Mouse (Mus musculus): ENCODE results near the gene Higd1a. TPM values are rescaled to one million over a fixed set of nuclear protein-coding genes. Genes with fewer than 3 reads are reported as not detected.
A peak's percentile ranks its signal among the peaks of the same experiment; 100 is the strongest.

Gene Higd1a
- total and polyA plus RNA-seq, 2 experiments from 2014 or later: 30.6 to 179 TPM

GRCm38 (mm10) chr9:121889927-121890440, 31.8 kb upstream of the Higd1a start:
- Histone ChIP-seq H3K4me2 (ENCODE audit: low read depth, low read length, poor library complexity, severe bottlenecking) (no peak overlapping the region), H3K9me3 (ENCODE audit: low read length) (no peaks in the 10 kb centered on the region), H3K36me3 (ENCODE audit: insufficient read depth, low read length) (no peaks in the 10 kb centered on the region), H3K4me1 (ENCODE audit: insufficient read depth, low read length) (no peaks in the 10 kb centered on the region), H3K27ac (ENCODE audit: low read depth, low read length) (no peak overlapping the region), H3K4me3 (ENCODE audit: low read depth, low read length) (no peak overlapping the region), H3K9ac (replicated peaks; ENCODE audit: low read length, poor library complexity, severe bottlenecking) (no peak overlapping the region), H3K27me3 (ENCODE audit: insufficient read depth, low read length) (no peaks in the 10 kb centered on the region)
- WGBS: 77% methylated on average over 4 of the region's 4 CpGs
- DNase-seq (ENCODE audit: low spot score) (no peak), ATAC-seq (ENCODE audit: low FRiP score) (no peak)
- TF ChIP-seq CTCF (IDR thresholded peaks at IDR 0.05): no peak

- Histone ChIP-seq H3K27me3 (ENCODE audit: insufficient read depth, low read length) (no peaks in the 10 kb centered on the region), H3K4me3 (ENCODE audit: low read depth, low read length) (no peak overlapping the region), H3K4me2 (ENCODE audit: low read depth, low read length, poor library complexity, severe bottlenecking) (no peak overlapping the region), H3K9ac (replicated peaks; ENCODE audit: low read length, poor library complexity, severe bottlenecking) (no peak overlapping the region), H3K36me3 (ENCODE audit: insufficient read depth, low read length) (no peaks in the 10 kb centered on the region), H3K4me1 (ENCODE audit: insufficient read depth, low read length) (0 out of 2 replicates have a peak, but pooled peaks cover 3% of the 10 kb centered on the region), H3K9me3 (ENCODE audit: low read length) (no peaks in the 10 kb centered on the region), H3K27ac (ENCODE audit: low read depth, low read length) (no peak overlapping the region)
- 74% methylated on average over 7 of the region's 7 CpGs for WGBS
- ATAC-seq (ENCODE audit: low FRiP score) (no peak), DNase-seq (ENCODE audit: low spot score) (no peak)
- TF ChIP-seq CTCF (IDR thresholded peaks at IDR 0.05): no peak
Observed at GRCm38 (mm10) chr9:121882015-121882457, 23.9 kb upstream of the Higd1a start.

GRCm38 (mm10) chr9:121881301-121881700, 23.1 kb upstream of the Higd1a start:
- 0 out of 2 replicates have a peak, but pooled peaks have one; percentile 5 for TF ChIP-seq CTCF (IDR thresholded peaks at IDR 0.05)
- H3K9me3 ChIP-seq (ENCODE audit: low read length): no peaks in the 10 kb centered on the region
- H3K36me3 ChIP-seq (ENCODE audit: insufficient read depth, low read length): no peaks in the 10 kb centered on the region
- H3K4me2 ChIP-seq (ENCODE audit: low read depth, low read length, poor library complexity, severe bottlenecking): no peak overlapping the region
- DNase-seq (ENCODE audit: low spot score) (no peak), ATAC-seq (ENCODE audit: low FRiP score) (no peak)
- no peak overlapping the region for H3K4me3 ChIP-seq (ENCODE audit: low read depth, low read length)
- no peaks in the 10 kb centered on the region for H3K27me3 ChIP-seq (ENCODE audit: insufficient read depth, low read length)
- WGBS: 73% methylated on average over 6 of the region's 6 CpGs
- 0 out of 2 replicates have a peak, but pooled peaks cover 3% of the 10 kb centered on the region for H3K4me1 ChIP-seq (ENCODE audit: insufficient read depth, low read length)
- no peak overlapping the region for H3K27ac ChIP-seq (ENCODE audit: low read depth, low read length)
- H3K9ac ChIP-seq (replicated peaks; ENCODE audit: low read length, poor library complexity, severe bottlenecking): no peak overlapping the region

GRCm38 (mm10) chr9:121880840-121881239, 22.7 kb upstream of the Higd1a start:
- Histone ChIP-seq H3K4me2 (ENCODE audit: low read depth, low read length, poor library complexity, severe bottlenecking) (0 out of 2 replicates have a peak overlapping the region, but pooled peaks have one; percentile 9), H3K27me3 (ENCODE audit: insufficient read depth, low read length) (no peaks in the 10 kb centered on the region), H3K9ac (replicated peaks; ENCODE audit: low read length, poor library complexity, severe bottlenecking) (no peak overlapping the region), H3K4me1 (ENCODE audit: insufficient read depth, low read length) (0 out of 2 replicates have a peak, but pooled peaks cover 3% of the 10 kb centered on the region), H3K9me3 (ENCODE audit: low read length) (no peaks in the 10 kb centered on the region), H3K27ac (ENCODE audit: low read depth, low read length) (no peak overlapping the region), H3K4me3 (ENCODE audit: low read depth, low read length) (no peak overlapping the region), H3K36me3 (ENCODE audit: insufficient read depth, low read length) (no peaks in the 10 kb centered on the region)
- 32% methylated on average over 14 of the region's 14 CpGs for WGBS
- ATAC-seq (ENCODE audit: low FRiP score): no peak
- TF ChIP-seq CTCF (IDR thresholded peaks at IDR 0.05): peak; percentile 72
- DNase-seq (ENCODE audit: low spot score): peak; percentile 77

GRCm38 (mm10) chr9:121877052-121877740, 19.0 kb upstream of the Higd1a start:
- Histone ChIP-seq H3K4me1 (ENCODE audit: insufficient read depth, low read length) (0 out of 2 replicates have a peak, but pooled peaks cover 3% of the 10 kb centered on the region), H3K4me2 (ENCODE audit: low read depth, low read length, poor library complexity, severe bottlenecking) (no peak overlapping the region), H3K36me3 (ENCODE audit: insufficient read depth, low read length) (no peaks in the 10 kb centered on the region), H3K27me3 (ENCODE audit: insufficient read depth, low read length) (no peaks in the 10 kb centered on the region), H3K4me3 (ENCODE audit: low read depth, low read length) (no peak overlapping the region), H3K9me3 (ENCODE audit: low read length) (no peaks in the 10 kb centered on the region), H3K27ac (ENCODE audit: low read depth, low read length) (no peak overlapping the region), H3K9ac (replicated peaks; ENCODE audit: low read length, poor library complexity, severe bottlenecking) (no peak overlapping the region)
- ATAC-seq (ENCODE audit: low FRiP score) (no peak), DNase-seq (ENCODE audit: low spot score) (peak; percentile 63)
- TF ChIP-seq CTCF (IDR thresholded peaks at IDR 0.05): peak; percentile 84
- WGBS: 11% methylated on average over 3 of the region's 3 CpGs

- DNase-seq (ENCODE audit: low spot score): no peak
- ATAC-seq (ENCODE audit: low FRiP score): no peak
- Histone ChIP-seq H3K4me2 (ENCODE audit: low read depth, low read length, poor library complexity, severe bottlenecking) (no peak overlapping the region), H3K36me3 (ENCODE audit: insufficient read depth, low read length) (no peaks in the 10 kb centered on the region), H3K9ac (replicated peaks; ENCODE audit: low read length, poor library complexity, severe bottlenecking) (no peak overlapping the region), H3K9me3 (ENCODE audit: low read length) (no peaks in the 10 kb centered on the region), H3K27ac (ENCODE audit: low read depth, low read length) (no peak overlapping the region), H3K4me1 (ENCODE audit: insufficient read depth, low read length) (no peaks in the 10 kb centered on the region), H3K27me3 (ENCODE audit: insufficient read depth, low read length) (no peaks in the 10 kb centered on the region), H3K4me3 (ENCODE audit: low read depth, low read length) (no peak overlapping the region)
- TF ChIP-seq CTCF (IDR thresholded peaks at IDR 0.05): no peak
Observed at GRCm38 (mm10) chr9:121873578-121873977, 15.4 kb upstream of the Higd1a start.
